Mouse (Mus musculus): ENCODE results near the gene Gm38100. TPM values are rescaled to one million over a fixed set of nuclear protein-coding genes. Genes with fewer than 3 reads are reported as not detected.

Gm38100 gene
- polyA plus RNA-seq, 1 experiment from 2014 or later = 0.09 TPM

Other genes starting within 250 kb of the Gm38100 start
- gene Opn3, start 227.6 kb upstream of the Gm38100 start, polyA plus RNA-seq (2015; fragmentation: Nextera tagmentation; extraction: Ambion mirVana) = 4.6 and 5.2 TPM in 2 replicates
- 1.6 and 1.9 TPM in 2 replicates for gene Chml, start 227.4 kb upstream of the Gm38100 start, polyA plus RNA-seq (2015; fragmentation: Nextera tagmentation; extraction: Ambion mirVana)
- gene Wdr64, start 221.7 kb upstream of the Gm38100 start, polyA plus RNA-seq (2015; fragmentation: Nextera tagmentation; extraction: Ambion mirVana) = not detected in 2 replicates
- 44.1 and 46.5 TPM in 2 replicates for gene Exo1, start 39.7 kb upstream of the Gm38100 start, polyA plus RNA-seq (2015; fragmentation: Nextera tagmentation; extraction: Ambion mirVana)
- 0.56 and 1.3 TPM in 2 replicates for gene Rbm8a2, start 58.8 kb downstream of the Gm38100 start, polyA plus RNA-seq (2015; fragmentation: Nextera tagmentation; extraction: Ambion mirVana)

Measured in embryonic facial prominence, embryonic 15.5 days (tissue).